Mouse (Mus musculus): Measurements from ENCODE around the gene Rufy1. TPM values are rescaled to one million over a fixed set of nuclear protein-coding genes. Genes with fewer than 3 reads are reported as not detected.
"Not testable (repeated sequence)": the region's sequence is repeated elsewhere in the genome, so short reads cannot be mapped to it uniquely, and the experiment has no call there.

The Rufy1 gene
- polyA plus RNA-seq, 1 experiment, result 9.6 TPM

- H3K4me1 ChIP-seq (ENCODE audit: control insufficient read depth, insufficient read depth, insufficient read length), result peaks cover 3% of the 10 kb centered on the region; the same call in 1 of the 2 replicates
- H3K27ac ChIP-seq (ENCODE audit: insufficient read depth, low read length), result no peak overlapping the region
- H3K36me3 ChIP-seq (ENCODE audit: control insufficient read depth, insufficient read depth, low read length), result no peaks in the 10 kb centered on the region
- WGBS, result 94% methylated on average over 9 of the region's 9 CpGs
- DNase-seq (ENCODE audit: low read depth in 1 of 2, low spot score in 2 of 2), result no peak
- no peaks in the 10 kb centered on the region for H3K27me3 ChIP-seq (ENCODE audit: control insufficient read depth, insufficient read depth, low read length)
- H3K4me3 ChIP-seq (ENCODE audit: extremely low read depth, insufficient read depth, insufficient read length), result no peak overlapping the region
- no peak for TF ChIP-seq CTCF (IDR thresholded peaks at IDR 0.05; ENCODE audit: extremely low read depth, insufficient read depth, insufficient read length, insufficient replicate concordance)
- TF ChIP-seq POLR2A (IDR thresholded peaks at IDR 0.05; ENCODE audit: low read depth, low read length), result no peak
Measured at GRCm38 (mm10) chr11:50367531-50367930, 63.4 kb downstream of the Rufy1 start.

DNA sequence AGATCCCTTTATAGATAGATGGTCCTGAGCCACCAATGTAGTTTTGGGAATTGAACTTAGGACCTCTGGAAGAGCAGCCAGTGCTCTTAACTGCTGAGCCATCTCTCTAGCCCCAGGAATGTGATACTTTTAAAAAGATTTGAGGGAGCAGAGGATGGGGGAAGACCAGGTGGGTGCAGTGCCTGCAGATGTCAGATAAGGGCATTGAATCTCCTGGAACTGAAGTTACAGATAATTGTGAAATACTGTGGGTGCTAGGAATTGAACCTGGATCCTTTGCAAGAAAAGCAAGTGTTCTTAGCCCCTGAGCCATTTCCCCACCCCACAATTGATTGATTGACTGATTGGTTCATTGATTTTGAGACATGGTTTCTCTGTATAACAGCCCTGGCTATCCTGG is 65.6 kb downstream of the Rufy1 start:
- H3K4me1 ChIP-seq (ENCODE audit: control insufficient read depth, insufficient read depth, insufficient read length), result no peaks in the 10 kb centered on the region

DNA sequence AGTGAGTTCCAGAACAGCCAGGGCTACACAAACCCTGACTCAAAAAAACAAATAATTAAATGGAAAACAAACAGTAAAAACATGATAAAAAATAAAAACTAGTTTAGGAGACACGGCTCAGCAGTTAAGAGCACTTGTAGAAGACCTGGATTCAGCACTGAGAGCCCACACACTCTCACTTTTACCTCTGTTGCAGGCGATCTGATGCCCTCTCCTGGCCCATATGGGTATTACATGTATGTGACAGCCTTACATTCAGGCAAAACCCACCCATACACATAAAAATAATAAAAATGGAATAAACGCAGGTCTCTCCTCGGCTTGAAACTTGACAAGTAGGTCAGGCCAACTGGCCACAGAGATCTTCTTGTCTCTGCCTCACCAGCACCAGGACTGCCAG is 66.4 kb downstream of the Rufy1 start:
- 0 out of 2 replicates have a peak, but pooled peaks cover 1% of the 10 kb centered on the region for H3K27me3 ChIP-seq (ENCODE audit: control insufficient read depth, insufficient read depth, low read length)
- TF ChIP-seq POLR2A (IDR thresholded peaks at IDR 0.05; ENCODE audit: low read depth, low read length) (no peak), CTCF (IDR thresholded peaks at IDR 0.05; ENCODE audit: extremely low read depth, insufficient read depth, insufficient read length, insufficient replicate concordance) (peak; percentile 72; the same call in 1 of the 2 replicates)
- DNase-seq (ENCODE audit: low read depth in 1 of 2, low spot score in 2 of 2), result peak; percentile 68 to 72
- no peaks in the 10 kb centered on the region for H3K36me3 ChIP-seq (ENCODE audit: control insufficient read depth, insufficient read depth, low read length)
- no peak overlapping the region for H3K4me3 ChIP-seq (ENCODE audit: extremely low read depth, insufficient read depth, insufficient read length)
- no peak overlapping the region for H3K27ac ChIP-seq (ENCODE audit: insufficient read depth, low read length)
- H3K4me1 ChIP-seq (ENCODE audit: control insufficient read depth, insufficient read depth, insufficient read length), result 0 out of 2 replicates have a peak, but pooled peaks cover 1% of the 10 kb centered on the region
- WGBS, result 2% methylated on average over 4 of the region's 4 CpGs

More for the DNA sequence above, 65.6 kb downstream of the Rufy1 start:
- H3K4me3 ChIP-seq (ENCODE audit: extremely low read depth, insufficient read depth, insufficient read length), result no peak overlapping the region
- no peaks in the 10 kb centered on the region for H3K27me3 ChIP-seq (ENCODE audit: control insufficient read depth, insufficient read depth, low read length)
- TF ChIP-seq CTCF (IDR thresholded peaks at IDR 0.05; ENCODE audit: extremely low read depth, insufficient read depth, insufficient read length, insufficient replicate concordance) (no peak), POLR2A (IDR thresholded peaks at IDR 0.05; ENCODE audit: low read depth, low read length) (no peak)
- H3K36me3 ChIP-seq (ENCODE audit: control insufficient read depth, insufficient read depth, low read length), result no peaks in the 10 kb centered on the region
- DNase-seq (ENCODE audit: low read depth in 1 of 2, low spot score in 2 of 2), result no peak
- H3K27ac ChIP-seq (ENCODE audit: insufficient read depth, low read length), result no peak overlapping the region

GRCm38 (mm10) chr11:50361282-50361681 is 69.6 kb downstream of the Rufy1 start:
- not testable (repeated sequence) for H3K36me3 ChIP-seq (ENCODE audit: control insufficient read depth, insufficient read depth, low read length); H3K27ac ChIP-seq (ENCODE audit: insufficient read depth, low read length); H3K4me3 ChIP-seq (ENCODE audit: extremely low read depth, insufficient read depth, insufficient read length); H3K4me1 ChIP-seq (ENCODE audit: control insufficient read depth, insufficient read depth, insufficient read length); H3K27me3 ChIP-seq (ENCODE audit: control insufficient read depth, insufficient read depth, low read length); DNase-seq (ENCODE audit: low read depth in 1 of 2, low spot score in 2 of 2)
- WGBS, result 84% methylated on average over 1 of the region's 1 CpGs

GRCm38 (mm10) chr11:50358950-50359861 is 71.7 kb downstream of the Rufy1 start:
- Histone ChIP-seq H3K4me1 (ENCODE audit: control insufficient read depth, insufficient read depth, insufficient read length) (peaks cover 4% of the 10 kb centered on the region; the same call in 1 of the 2 replicates), H3K27ac (ENCODE audit: insufficient read depth, low read length) (no peak overlapping the region), H3K4me3 (ENCODE audit: extremely low read depth, insufficient read depth, insufficient read length) (peak overlapping the region; percentile 55), H3K27me3 (ENCODE audit: control insufficient read depth, insufficient read depth, low read length) (peaks cover 8% of the 10 kb centered on the region), H3K36me3 (ENCODE audit: control insufficient read depth, insufficient read depth, low read length) (no peaks in the 10 kb centered on the region)
- no peak for DNase-seq (ENCODE audit: low read depth in 1 of 2, low spot score in 2 of 2)
- 3% methylated on average over 74 of the region's 74 CpGs for WGBS
- TF ChIP-seq CTCF (IDR thresholded peaks at IDR 0.05; ENCODE audit: extremely low read depth, insufficient read depth, insufficient read length, insufficient replicate concordance) (no peak), POLR2A (IDR thresholded peaks at IDR 0.05; ENCODE audit: low read depth, low read length) (no peak)

- no peak for TF ChIP-seq POLR2A (IDR thresholded peaks at IDR 0.05; ENCODE audit: low read depth, low read length)
- TF ChIP-seq CTCF (IDR thresholded peaks at IDR 0.05; ENCODE audit: extremely low read depth, insufficient read depth, insufficient read length, insufficient replicate concordance), result no peak
- DNase-seq (ENCODE audit: low read depth in 1 of 2, low spot score in 2 of 2), result no peak
- no peak overlapping the region for H3K4me3 ChIP-seq (ENCODE audit: extremely low read depth, insufficient read depth, insufficient read length)
- no peaks in the 10 kb centered on the region for H3K36me3 ChIP-seq (ENCODE audit: control insufficient read depth, insufficient read depth, low read length)
- H3K27ac ChIP-seq (ENCODE audit: insufficient read depth, low read length), result no peak overlapping the region
- peaks cover 8% of the 10 kb centered on the region for H3K27me3 ChIP-seq (ENCODE audit: control insufficient read depth, insufficient read depth, low read length)
- 71% methylated on average over 1 of the region's 1 CpGs for WGBS
- H3K4me1 ChIP-seq (ENCODE audit: control insufficient read depth, insufficient read depth, insufficient read length), result peaks cover 4% of the 10 kb centered on the region; the same call in 1 of the 2 replicates
Measured at GRCm38 (mm10) chr11:50355395-50355794, 75.5 kb downstream of the Rufy1 start.

GRCm38 (mm10) chr11:50354851-50355250 is 76.1 kb downstream of the Rufy1 start:
- Histone ChIP-seq H3K36me3 (ENCODE audit: control insufficient read depth, insufficient read depth, low read length) (no peaks in the 10 kb centered on the region), H3K27ac (ENCODE audit: insufficient read depth, low read length) (no peak overlapping the region), H3K27me3 (ENCODE audit: control insufficient read depth, insufficient read depth, low read length) (peaks cover 8% of the 10 kb centered on the region), H3K4me3 (ENCODE audit: extremely low read depth, insufficient read depth, insufficient read length) (no peak overlapping the region), H3K4me1 (ENCODE audit: control insufficient read depth, insufficient read depth, insufficient read length) (peaks cover 4% of the 10 kb centered on the region; the same call in 1 of the 2 replicates)
- WGBS, result 92% methylated on average over 3 of the region's 3 CpGs
- TF ChIP-seq CTCF (IDR thresholded peaks at IDR 0.05; ENCODE audit: extremely low read depth, insufficient read depth, insufficient read length, insufficient replicate concordance) (no peak), POLR2A (IDR thresholded peaks at IDR 0.05; ENCODE audit: low read depth, low read length) (no peak)
- DNase-seq (ENCODE audit: low read depth in 1 of 2, low spot score in 2 of 2), result no peak
